Mouse (Mus musculus) intestine, embryonic 14.5 days (tissue): Measurements from ENCODE around the gene Creb5. TPM values are rescaled to one million over a fixed set of nuclear protein-coding genes. Genes with fewer than 3 reads are reported as not detected.

Source experiments
- ATAC-seq: fragments of 200-750 bp; cut with Nextera tagmentation; replicated peaks from 2 replicates; pipeline ENCODE4 v1.8.0; 2017; ENCODE audit warnings: low read depth, moderate number of reproducible peaks, moderate TSS enrichment, moderate library complexity; ENCODE audit not compliant: low FRiP score, low TSS enrichment
- DNase-seq: peaks from one replicate; pipeline ENCODE4 v3.0.0-alpha.2; 2018; ENCODE audit warnings: low spot score
- H3K27ac ChIP-seq: fragments of 300-500 bp; sonication (generic); 2 replicates; pipeline ENCODE4 v1.5.1; 2014; ENCODE audit warnings: low read depth, mild to moderate bottlenecking, control low read depth
- H3K27me3 ChIP-seq: fragments of 300-500 bp; sonication (generic); replicated peaks from 2 replicates; pipeline ENCODE4 v1.6.1; 2014; ENCODE audit warnings: low read length, control low read depth; ENCODE audit not compliant: control insufficient read depth, insufficient read depth
- H3K36me3 ChIP-seq: fragments of 300-500 bp; sonication (generic); 2 replicates; pipeline ENCODE4 v1.6.1; 2014; ENCODE audit warnings: low read length, control low read depth; ENCODE audit not compliant: control insufficient read depth, insufficient read depth
- H3K4me1 ChIP-seq: fragments of 300-500 bp; sonication (generic); replicated peaks from 2 replicates; pipeline ENCODE4 v1.6.1; 2014; ENCODE audit warnings: low read length, control low read depth, mixed read lengths; ENCODE audit not compliant: control insufficient read depth, insufficient read depth
- H3K4me2 ChIP-seq: fragments of 300-500 bp; sonication (generic); 2 replicates; pipeline ENCODE4 v1.6.1; 2014; ENCODE audit warnings: low read length
- H3K4me3 ChIP-seq: fragments of 300-500 bp; sonication (generic); 2 replicates; pipeline ENCODE4 v1.5.1; 2014; ENCODE audit warnings: low read depth, low read length, control low read depth, mixed read lengths
- H3K9ac ChIP-seq: fragments of 300-500 bp; sonication (generic); 2 replicates; pipeline ENCODE4 v1.6.1; 2014; ENCODE audit warnings: mild to moderate bottlenecking, low read length
- H3K9me3 ChIP-seq: fragments of 300-500 bp; sonication (generic); 2 replicates; pipeline ENCODE4 v1.6.1; 2016; ENCODE audit warnings: low read length, control low read depth; ENCODE audit not compliant: control insufficient read depth
- WGBS: fragments of 180-500 bp; shearing (Covaris S2); extraction: QIAGEN DNeasy Blood & Tissue Kit; methylation state at CpG from one replicate; pipeline ENCODE4 v1.1.7; 2014; 5-methylcytosine and 5-hydroxymethylcytosine counted together
- polyA plus RNA-seq: library from polyadenylated mRNA; unstranded; fragments of >200 nt; fragmentation: Nextera tagmentation; extraction: Ambion mirVana; gene quantifications from 2 replicates; pipeline ENCODE4 v1.2.1, GENCODE M21; 2014

Gene Creb5
- polyA plus RNA-seq, 1 experiment from 2014 or later: 5.3 TPM

- Histone ChIP-seq H3K36me3 (no peaks in the 10 kb centered on the region), H3K4me3 (no peak overlapping the region), H3K27me3 (no peaks in the 10 kb centered on the region), H3K4me1 (peaks cover 7% of the 10 kb centered on the region), H3K9ac (no peak overlapping the region), H3K9me3 (no peaks in the 10 kb centered on the region), H3K27ac (no peak overlapping the region), H3K4me2 (no peak overlapping the region)
- 89% methylated on average over 3 of the region's 3 CpGs for WGBS
- ATAC-seq (no peak), DNase-seq (no peak)
Observed at GRCm38 (mm10) chr6:53603041-53603440, 316.0 kb downstream of the Creb5 start.

- WGBS: 87% methylated on average over 5 of the region's 5 CpGs
- Histone ChIP-seq H3K9me3 (no peaks in the 10 kb centered on the region), H3K27ac (no peak overlapping the region), H3K9ac (no peak overlapping the region), H3K4me3 (no peak overlapping the region), H3K36me3 (no peaks in the 10 kb centered on the region), H3K27me3 (no peaks in the 10 kb centered on the region), H3K4me2 (no peak overlapping the region), H3K4me1 (peaks cover 7% of the 10 kb centered on the region)
- ATAC-seq: no peak
- no peak for DNase-seq
Observed at GRCm38 (mm10) chr6:53603695-53604094, 316.6 kb downstream of the Creb5 start.

DNA sequence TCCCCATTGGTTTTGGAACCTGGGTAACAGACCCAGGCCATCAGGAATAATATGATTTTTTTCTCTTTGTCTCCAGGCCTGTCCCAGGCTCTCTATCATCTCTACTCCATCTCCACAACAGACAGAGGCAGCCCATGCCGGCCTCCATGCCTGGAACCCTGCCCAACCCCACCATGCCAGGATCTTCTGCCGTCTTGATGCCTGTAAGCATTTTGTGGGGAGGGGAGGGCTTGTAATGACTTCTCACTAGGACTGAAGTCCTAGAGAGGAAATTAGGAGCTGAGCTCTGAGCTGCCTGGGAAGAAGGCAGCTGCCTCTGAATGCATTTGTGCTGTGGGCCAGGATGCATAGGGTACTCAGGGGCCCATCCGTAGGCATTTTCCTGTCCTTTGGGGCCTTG, 317.3 kb downstream of the Creb5 start:
- WGBS: 73% methylated on average over 3 of the region's 3 CpGs
- ATAC-seq (no peak), DNase-seq (no peak)
- Histone ChIP-seq H3K27me3 (no peaks in the 10 kb centered on the region), H3K36me3 (no peaks in the 10 kb centered on the region), H3K4me3 (no peak overlapping the region), H3K4me2 (no peak overlapping the region), H3K9ac (no peak overlapping the region), H3K9me3 (no peaks in the 10 kb centered on the region), H3K27ac (no peak overlapping the region), H3K4me1 (peaks cover 7% of the 10 kb centered on the region)

DNA sequence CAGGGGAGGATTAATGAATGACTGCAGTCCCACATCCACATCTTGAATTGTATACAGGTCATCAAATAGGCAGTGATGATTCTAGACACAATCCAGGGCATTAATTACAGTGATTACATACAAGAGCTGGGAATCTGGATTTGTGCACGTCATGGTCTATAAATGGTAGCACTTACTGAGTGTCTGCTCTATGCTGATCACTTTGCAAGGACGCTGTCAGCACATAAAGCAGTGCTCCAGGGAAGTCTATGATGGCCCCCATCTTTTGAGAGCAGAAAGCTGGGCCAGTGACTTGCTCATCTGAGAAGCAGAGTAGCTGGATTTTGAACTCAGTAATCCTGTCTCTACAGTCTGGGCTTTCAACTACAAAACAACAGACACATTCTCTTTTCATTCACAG, 318.1 kb downstream of the Creb5 start:
- Histone ChIP-seq H3K4me1 (no peaks in the 10 kb centered on the region), H3K9me3 (no peaks in the 10 kb centered on the region), H3K4me2 (no peak overlapping the region), H3K4me3 (no peak overlapping the region), H3K27ac (no peak overlapping the region), H3K9ac (no peak overlapping the region), H3K27me3 (no peaks in the 10 kb centered on the region), H3K36me3 (no peaks in the 10 kb centered on the region)
- WGBS: 67% methylated on average over 2 of the region's 2 CpGs
- no peak for ATAC-seq
- DNase-seq: no peak

DNA sequence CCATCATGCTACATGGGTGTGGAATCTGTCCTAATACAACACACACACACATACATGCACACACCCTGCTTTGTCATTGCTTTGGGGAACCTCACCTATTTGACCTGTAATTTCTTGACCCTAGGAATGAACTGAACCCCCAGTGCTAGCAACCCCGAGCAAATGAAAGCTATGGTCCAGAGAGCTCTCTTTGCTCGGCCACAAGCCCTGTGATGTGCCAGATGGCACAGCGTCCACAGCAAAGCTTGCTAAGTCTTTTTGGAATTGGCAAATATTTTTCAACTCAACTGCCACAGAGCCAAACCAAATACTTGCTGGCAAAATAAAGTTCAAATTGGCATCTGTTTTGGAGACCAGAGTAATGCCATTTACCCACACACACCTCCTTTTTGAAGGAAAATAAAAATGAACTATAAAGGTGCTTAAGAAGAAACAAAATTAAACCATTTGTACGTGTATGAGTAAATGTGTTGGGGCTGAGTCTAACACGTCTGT, 324.4 kb downstream of the Creb5 start:
- Histone ChIP-seq H3K4me2 (no peak overlapping the region), H3K9me3 (no peaks in the 10 kb centered on the region), H3K4me1 (no peaks in the 10 kb centered on the region), H3K4me3 (no peak overlapping the region), H3K27me3 (no peaks in the 10 kb centered on the region), H3K27ac (no peak overlapping the region), H3K9ac (no peak overlapping the region), H3K36me3 (no peaks in the 10 kb centered on the region)
- WGBS: 84% methylated on average over 5 of the region's 5 CpGs
- no peak for ATAC-seq
- no peak for DNase-seq

DNA sequence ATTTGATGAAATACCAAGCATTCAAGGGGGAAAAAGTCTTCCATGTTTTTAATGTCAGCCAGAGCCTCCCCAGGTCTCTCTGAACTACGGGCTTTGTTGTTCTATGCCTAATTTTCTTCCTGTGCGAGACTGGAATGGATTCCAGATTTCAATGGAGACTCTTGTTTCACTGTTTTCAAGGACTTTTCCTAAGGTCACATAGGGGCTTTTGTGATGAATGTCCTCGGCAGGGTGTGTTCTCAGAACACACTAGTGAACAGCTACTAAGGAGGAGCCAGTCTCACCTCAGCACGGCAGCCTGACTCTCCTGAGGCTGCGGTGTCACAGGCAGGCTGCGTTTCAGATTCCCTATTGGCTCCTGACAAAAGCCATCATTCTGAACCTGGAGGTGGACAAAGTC, 325.6 kb downstream of the Creb5 start:
- Histone ChIP-seq H3K4me3 (no peak overlapping the region), H3K4me1 (no peaks in the 10 kb centered on the region), H3K27ac (no peak overlapping the region), H3K36me3 (no peaks in the 10 kb centered on the region), H3K9ac (no peak overlapping the region), H3K4me2 (no peak overlapping the region), H3K9me3 (no peaks in the 10 kb centered on the region), H3K27me3 (no peaks in the 10 kb centered on the region)
- WGBS: 48% methylated on average over 6 of the region's 6 CpGs
- no peak for DNase-seq
- ATAC-seq: no peak

DNA sequence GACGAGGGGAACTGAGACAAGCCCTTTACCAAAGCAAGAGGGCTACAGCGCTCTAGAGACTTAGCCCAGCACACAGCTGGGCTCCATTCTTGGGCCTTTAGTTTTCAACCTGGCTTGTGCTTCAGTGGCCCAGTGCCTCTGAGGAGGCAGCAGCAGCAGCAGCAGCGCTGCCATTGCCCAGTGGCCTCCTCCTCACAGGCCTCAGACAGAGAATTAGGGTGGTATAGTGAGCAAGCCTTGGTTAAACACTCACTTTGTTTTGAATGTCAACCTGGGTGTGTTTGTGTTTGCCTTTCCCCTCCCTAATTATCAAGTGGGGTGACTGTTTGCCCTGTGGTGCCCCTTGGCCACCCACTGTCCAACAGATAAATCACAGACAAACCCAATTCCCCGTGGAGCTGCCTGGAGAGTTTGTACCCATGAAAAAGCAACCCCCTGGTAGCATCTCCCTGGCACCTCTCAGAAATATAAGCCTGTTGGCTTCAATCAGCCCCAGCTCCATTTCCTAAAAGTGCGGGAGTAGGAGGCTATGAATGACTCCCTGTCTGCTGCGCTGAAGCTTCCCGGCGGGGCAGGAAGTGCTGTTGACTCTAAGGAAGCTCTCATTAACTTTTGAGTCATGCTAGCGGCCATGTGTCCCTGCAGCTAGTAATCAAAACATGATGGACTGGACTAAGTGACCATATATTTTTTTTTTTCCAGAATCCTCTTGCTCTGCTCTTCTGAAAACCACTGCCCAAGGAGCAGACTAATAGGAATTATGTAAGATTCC, 328.6 kb downstream of the Creb5 start:
- Histone ChIP-seq H3K9me3 (no peaks in the 10 kb centered on the region), H3K4me3 (no peak overlapping the region), H3K27ac (no peak overlapping the region), H3K4me1 (no peaks in the 10 kb centered on the region), H3K4me2 (no peak overlapping the region), H3K9ac (no peak overlapping the region), H3K36me3 (no peaks in the 10 kb centered on the region), H3K27me3 (no peaks in the 10 kb centered on the region)
- WGBS: 47% methylated on average over 9 of the region's 9 CpGs
- ATAC-seq (no peak), DNase-seq (no peak)

- Histone ChIP-seq H3K9me3 (no peaks in the 10 kb centered on the region), H3K4me2 (no peak overlapping the region), H3K4me1 (no peaks in the 10 kb centered on the region), H3K27ac (no peak overlapping the region), H3K36me3 (no peaks in the 10 kb centered on the region), H3K27me3 (no peaks in the 10 kb centered on the region), H3K4me3 (no peak overlapping the region), H3K9ac (no peak overlapping the region)
- 76% methylated on average over 8 of the region's 8 CpGs for WGBS
- ATAC-seq: no peak
- DNase-seq: no peak
Observed at GRCm38 (mm10) chr6:53618164-53618563, 331.1 kb downstream of the Creb5 start.

DNA sequence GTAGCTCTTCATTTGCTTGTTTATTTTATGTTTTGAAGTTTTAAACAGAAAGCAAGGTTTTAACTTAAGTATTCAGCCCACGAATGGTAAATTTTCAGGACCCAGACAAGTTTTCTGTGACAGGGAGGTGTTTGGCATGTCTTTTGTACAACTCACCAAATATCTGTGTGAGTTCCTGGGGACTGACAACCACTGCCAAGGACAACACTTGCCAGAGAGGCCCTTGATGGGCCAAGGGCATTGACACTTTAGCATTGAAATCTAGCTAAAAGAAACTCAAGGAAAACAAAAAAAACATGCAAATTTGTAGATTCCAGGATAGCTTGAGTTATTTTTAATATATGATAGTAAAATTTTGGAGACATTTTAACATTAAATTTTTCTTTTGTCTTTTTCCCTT, 332.6 kb downstream of the Creb5 start:
- no peak overlapping the region for H3K9ac ChIP-seq
- H3K9me3 ChIP-seq: no peaks in the 10 kb centered on the region
- H3K36me3 ChIP-seq: no peaks in the 10 kb centered on the region
- no peak overlapping the region for H3K4me3 ChIP-seq
- no peaks in the 10 kb centered on the region for H3K4me1 ChIP-seq
- H3K4me2 ChIP-seq: no peak overlapping the region
- ATAC-seq (no peak), DNase-seq (no peak)
- no peak overlapping the region for H3K27ac ChIP-seq
- WGBS: 58% methylated on average over 1 of the region's 1 CpGs
- no peaks in the 10 kb centered on the region for H3K27me3 ChIP-seq
